In genomic region chr11:32064511-32064862, GRCm38 (mm10) we compare ENCODE assay signal across 15 mouse cellular contexts.
DNase-seq lines count a peak whose midpoint lies in the region; ATAC-seq lines count a peak whose summit lies in the region.
"Had no signal": no experiment of that assay in that cellular context is flagged by ENCODE, and none has a peak within 500 bp of the region (broad histone marks: within the 10 kb centered on the region; RNA-seq: fewer than 3 reads in every experiment).

No protein-coding gene starts in this region.

- peak overlapping the region; percentile 64; the same call in 1 of the 2 replicates for H3K27ac ChIP-seq in forebrain, embryonic 10.5 days
- peak overlapping the region; percentile 79 for H3K27ac ChIP-seq in forebrain, embryonic 16.5 days (ENCODE audit: low read length)
- peak overlapping the region; percentile 80 for H3K27ac ChIP-seq in hindbrain, embryonic 16.5 days (ENCODE audit: low read depth, low read length)
- H3K27ac ChIP-seq in midbrain, embryonic 16.5 days (ENCODE audit: low read length) = peak overlapping the region; percentile 96
- H3K27ac ChIP-seq in liver, embryonic 12.5 days = no peak overlapping the region
- H3K27ac ChIP-seq: limb, embryonic 10.5 days; liver, embryonic 13.5 days; stomach, postnatal 0 days had no signal

- peak overlapping the region; percentile 30; the same call in 1 of the 2 replicates for H3K9ac ChIP-seq in forebrain, embryonic 16.5 days (replicated peaks; ENCODE audit: low read depth, low read length)
- peak overlapping the region; percentile 48; the same call in 1 of the 2 replicates for H3K9ac ChIP-seq in hindbrain, embryonic 16.5 days (ENCODE audit: low read depth, low read length)
- peak overlapping the region; percentile 44; the same call in 1 of the 2 replicates for H3K9ac ChIP-seq in midbrain, embryonic 16.5 days (ENCODE audit: low read depth, low read length)
- H3K9ac ChIP-seq in liver, embryonic 12.5 days = no peak overlapping the region
- H3K9ac ChIP-seq: liver, embryonic 13.5 days had no signal

- H3K4me2 ChIP-seq in forebrain, embryonic 16.5 days (ENCODE audit: low read length) = peak overlapping the region; percentile 20
- H3K4me2 ChIP-seq in hindbrain, embryonic 16.5 days (ENCODE audit: low read length) = no peak overlapping the region
- peak overlapping the region; percentile 17; the same call in 1 of the 2 replicates for H3K4me2 ChIP-seq in midbrain, embryonic 16.5 days (ENCODE audit: low read length)
- no peak overlapping the region for H3K4me2 ChIP-seq in liver, embryonic 12.5 days
- H3K4me2 ChIP-seq: liver, embryonic 13.5 days had no signal

- H3K27me3 ChIP-seq in forebrain, embryonic 10.5 days (ENCODE audit: poor library complexity, severe bottlenecking) = peaks cover 9% of the 10 kb centered on the region; the same call in 1 of the 2 replicates
- no peaks in the 10 kb centered on the region for H3K27me3 ChIP-seq in forebrain, embryonic 16.5 days (replicated peaks; ENCODE audit: control insufficient read depth, insufficient read depth, low read length)
- no peaks in the 10 kb centered on the region for H3K27me3 ChIP-seq in hindbrain, embryonic 16.5 days (replicated peaks; ENCODE audit: control insufficient read depth, insufficient read depth, low read length)
- H3K27me3 ChIP-seq in midbrain, embryonic 16.5 days (ENCODE audit: control insufficient read depth, insufficient read depth, low read depth, low read length) = no peaks in the 10 kb centered on the region
- no peaks in the 10 kb centered on the region for H3K27me3 ChIP-seq in liver, embryonic 12.5 days (replicated peaks)
- H3K27me3 ChIP-seq: liver, embryonic 13.5 days had no signal

- peaks cover 44% of the 10 kb centered on the region for H3K4me1 ChIP-seq in forebrain, embryonic 10.5 days
- H3K4me1 ChIP-seq in forebrain, embryonic 16.5 days (replicated peaks; ENCODE audit: control insufficient read depth, insufficient read depth, low read length) = peaks cover 52% of the 10 kb centered on the region
- peaks cover 18% of the 10 kb centered on the region for H3K4me1 ChIP-seq in hindbrain, embryonic 16.5 days (ENCODE audit: control insufficient read depth, insufficient read depth, low read depth, low read length)
- H3K4me1 ChIP-seq in midbrain, embryonic 16.5 days (ENCODE audit: control insufficient read depth, insufficient read depth, low read length) = peaks cover 40% of the 10 kb centered on the region
- H3K4me1 ChIP-seq in liver, embryonic 12.5 days = no peaks in the 10 kb centered on the region
- H3K4me1 ChIP-seq: liver, embryonic 13.5 days had no signal

- WGBS in forebrain, embryonic 10.5 days = 11% methylated on average over 5 of the region's 5 CpGs
- WGBS in forebrain, embryonic 16.5 days = 10% methylated on average over 5 of the region's 5 CpGs
- 9% methylated on average over 5 of the region's 5 CpGs for WGBS in hindbrain, embryonic 16.5 days
- 2% methylated on average over 5 of the region's 5 CpGs for WGBS in midbrain, embryonic 16.5 days
- WGBS in liver, embryonic 12.5 days (ENCODE audit: insufficient replicate concordance) = 30% methylated on average over 5 of the region's 5 CpGs

- H3K36me3 ChIP-seq in forebrain, embryonic 10.5 days (replicated peaks) = no peaks in the 10 kb centered on the region
- peaks cover 2% of the 10 kb centered on the region for H3K36me3 ChIP-seq in forebrain, embryonic 16.5 days (ENCODE audit: control insufficient read depth, insufficient read depth)
- peaks cover 7% of the 10 kb centered on the region; the same call in 1 of the 2 replicates for H3K36me3 ChIP-seq in hindbrain, embryonic 16.5 days (ENCODE audit: control insufficient read depth, insufficient read depth, low read length)
- H3K36me3 ChIP-seq in midbrain, embryonic 16.5 days (ENCODE audit: control insufficient read depth, insufficient read depth, low read length) = peaks cover 3% of the 10 kb centered on the region; the same call in 1 of the 2 replicates
- H3K36me3 ChIP-seq in liver, embryonic 12.5 days = no peaks in the 10 kb centered on the region
- H3K36me3 ChIP-seq: limb, embryonic 10.5 days; liver, embryonic 13.5 days had no signal

- DNase-seq in forebrain, embryonic 10.5 days (ENCODE audit: extremely low spot score, low spot score) = no peak
- no peak for DNase-seq in right cerebral cortex, postnatal 25 days
- DNase-seq in MN1 (ENCODE audit: low spot score) = no peak
- no peak for DNase-seq in urinary bladder, postnatal 36 days (ENCODE audit: low spot score in 2 of 2)
- DNase-seq: adrenal gland, postnatal 36 days; gastrocnemius, postnatal 14 days; kidney, adult 2 months; liver, embryonic 13.5 days had no signal

- no peak overlapping the region for H3K4me3 ChIP-seq in forebrain, embryonic 10.5 days
- no peak overlapping the region for H3K4me3 ChIP-seq in forebrain, embryonic 16.5 days (replicated peaks; ENCODE audit: low read length)
- no peak overlapping the region for H3K4me3 ChIP-seq in hindbrain, embryonic 16.5 days (ENCODE audit: low read length)
- H3K4me3 ChIP-seq in midbrain, embryonic 16.5 days (ENCODE audit: low read depth, low read length) = no peak overlapping the region
- no peak overlapping the region for H3K4me3 ChIP-seq in liver, embryonic 12.5 days
- H3K4me3 ChIP-seq: limb, embryonic 10.5 days; liver, embryonic 13.5 days; myocyte had no signal

- no peaks in the 10 kb centered on the region for H3K9me3 ChIP-seq in forebrain, embryonic 10.5 days
- no peaks in the 10 kb centered on the region for H3K9me3 ChIP-seq in forebrain, embryonic 16.5 days (ENCODE audit: control insufficient read depth, low read length)
- no peaks in the 10 kb centered on the region for H3K9me3 ChIP-seq in hindbrain, embryonic 16.5 days (ENCODE audit: control insufficient read depth, low read length)
- no peaks in the 10 kb centered on the region for H3K9me3 ChIP-seq in midbrain, embryonic 16.5 days (replicated peaks; ENCODE audit: control insufficient read depth, low read length, poor library complexity, severe bottlenecking)
- H3K9me3 ChIP-seq in liver, embryonic 12.5 days (replicated peaks) = no peaks in the 10 kb centered on the region
- H3K9me3 ChIP-seq: limb, embryonic 10.5 days; liver, embryonic 13.5 days had no signal

- peak; percentile 19; the same call in 1 of the 2 replicates for ATAC-seq in forebrain, embryonic 16.5 days
- ATAC-seq in hindbrain, embryonic 16.5 days = peak; percentile 32
- ATAC-seq in midbrain, embryonic 16.5 days = peak; percentile 22; the same call in 1 of the 2 replicates
- ATAC-seq in liver, embryonic 12.5 days = no peak

Comparison
In these comparisons a context has a peak if more than half of its experiments do, and no peak if none do; other contexts are left out.
1. H3K4me2 ChIP-seq: peak in forebrain, embryonic 16.5 days (single experiment) and midbrain, embryonic 16.5 days (single experiment); none in hindbrain, embryonic 16.5 days (single experiment) and liver, embryonic 12.5 days (single experiment).